Mouse (Mus musculus) adrenal gland, postnatal 14 days (tissue): ENCODE results near the gene Kdm2b. TPM values are rescaled to one million over a fixed set of nuclear protein-coding genes. Genes with fewer than 3 reads are reported as not detected.

Experiments used
- DNase-seq: peaks from one replicate; pipeline ENCODE4 v3.0.0; 2021; ENCODE audit warnings: mixed read lengths
- total RNA-seq: library from RNA; stranded (reverse); gene quantifications from 2 replicates; pipeline ENCODE4 v1.2.3, GENCODE M21; 2021

Gene Kdm2b
- total RNA-seq, 1 experiment from 2014 or later = 20.5 TPM

DNA sequence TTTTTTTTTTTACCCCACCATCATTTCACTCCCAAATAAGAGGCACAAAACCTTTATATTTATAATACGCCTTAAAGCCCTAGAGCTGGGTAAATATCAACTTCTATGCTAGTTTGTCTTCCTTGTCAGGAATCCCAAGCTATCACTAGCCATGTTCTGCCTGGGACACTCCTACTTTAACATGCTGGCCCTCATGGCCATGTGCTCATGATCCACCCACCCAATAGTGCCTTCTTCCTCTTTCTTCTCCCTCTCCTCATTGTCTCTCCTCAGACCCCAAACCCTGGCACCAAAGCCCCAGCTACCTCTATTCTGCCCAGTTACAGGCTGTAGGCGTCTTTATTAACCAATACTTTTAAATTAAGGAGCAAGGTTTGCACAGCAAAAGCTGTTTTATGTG lies 148.5 kb downstream of the Kdm2b start:
- no peak for DNase-seq

DNA sequence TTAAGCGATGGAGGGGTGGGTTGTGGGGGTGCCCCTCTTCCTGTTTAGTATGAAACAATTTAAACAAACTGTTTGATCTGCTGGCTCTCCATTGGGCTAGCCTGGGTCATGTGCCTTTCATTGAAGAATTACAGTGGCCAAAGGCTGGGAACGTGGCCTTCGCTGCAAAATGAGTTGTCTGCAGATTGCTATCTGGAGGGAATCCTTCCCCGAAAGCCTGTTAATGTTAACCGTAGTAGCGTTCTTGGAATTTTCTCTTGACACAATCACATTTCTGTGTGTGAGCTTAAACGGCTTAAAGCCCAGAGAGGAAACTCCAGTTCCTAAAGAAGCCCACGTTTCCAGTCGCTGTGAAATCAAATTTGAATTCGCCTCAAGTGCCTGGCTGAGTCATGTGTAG lies 156.6 kb downstream of the Kdm2b start:
- no peak for DNase-seq

DNA sequence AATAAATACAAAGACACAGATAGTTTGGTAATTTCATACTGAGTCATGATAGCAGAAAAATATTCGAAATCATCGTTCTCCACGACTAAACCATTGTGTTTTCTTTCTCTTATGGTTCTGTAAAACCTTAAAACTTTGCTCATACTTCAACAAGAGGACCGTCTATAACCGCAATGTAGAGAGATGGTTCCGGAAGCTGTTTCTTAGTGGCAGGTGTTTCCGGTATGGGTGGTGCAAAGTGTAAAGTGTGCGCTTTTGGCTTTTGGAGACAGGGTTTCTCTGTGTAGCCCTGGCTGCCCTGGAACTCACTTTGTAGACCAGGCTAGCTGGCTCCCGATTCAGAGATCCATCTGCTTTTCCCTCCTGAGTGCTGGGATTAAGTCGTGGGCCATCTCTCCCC lies 157.1 kb downstream of the Kdm2b start:
- no peak for DNase-seq

DNA sequence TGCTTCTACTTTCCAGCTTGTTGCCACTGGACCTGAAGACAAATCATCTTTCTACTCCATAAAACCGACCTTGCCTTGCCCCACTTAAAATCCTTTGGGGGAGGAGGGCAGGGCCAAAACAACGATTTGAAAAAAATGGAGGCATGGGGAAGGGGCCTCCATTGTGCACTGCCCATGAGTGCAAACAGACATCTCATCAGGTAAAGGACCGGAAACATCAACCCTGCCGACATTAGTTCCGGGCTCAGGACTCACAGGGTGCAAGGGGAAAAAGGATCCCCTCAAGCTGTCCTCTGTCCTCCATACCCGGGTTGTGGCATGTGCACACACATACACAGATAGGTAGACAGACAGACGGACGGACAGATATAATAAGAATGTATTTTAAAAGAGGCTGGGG lies 164.5 kb downstream of the Kdm2b start:
- no peak for DNase-seq

DNA sequence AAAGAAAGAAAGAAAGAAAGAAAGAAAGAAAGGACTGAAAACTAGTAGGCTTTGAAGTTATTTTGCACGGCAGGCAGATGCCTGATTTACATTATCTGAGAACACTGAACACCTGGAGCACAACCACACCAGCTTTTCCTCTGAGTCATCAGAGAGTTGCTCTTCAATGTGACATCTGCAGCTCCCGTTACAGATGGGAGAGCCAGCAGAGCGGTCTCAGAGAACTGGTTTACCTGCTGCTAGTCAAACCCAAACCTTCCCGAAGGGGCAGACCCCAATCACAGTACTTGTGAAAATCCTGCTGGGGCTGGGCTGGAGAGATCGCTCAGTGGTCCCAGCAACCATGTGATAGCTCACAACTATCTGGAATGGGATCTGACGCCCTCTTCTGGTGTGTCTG lies 165.2 kb downstream of the Kdm2b start:
- DNase-seq = no peak

DNA sequence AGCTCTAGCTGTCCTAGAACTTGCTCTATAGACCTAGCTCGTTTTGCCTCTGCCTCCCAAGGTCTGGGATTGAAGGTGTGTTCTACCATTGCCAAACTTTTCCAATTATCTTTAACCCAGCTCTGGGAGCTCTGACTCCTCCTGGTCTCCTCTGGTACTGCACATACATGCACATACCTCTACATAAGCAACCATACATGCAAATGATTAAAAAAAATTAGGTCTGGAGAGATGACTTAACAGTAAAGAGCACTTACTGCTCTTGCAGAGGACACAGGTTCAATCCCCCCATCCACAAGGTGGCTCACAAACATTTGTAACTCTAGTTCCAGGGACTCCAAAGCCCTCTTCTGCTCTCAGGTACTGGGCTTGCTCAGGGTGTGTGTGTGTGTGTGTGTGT lies 165.6 kb downstream of the Kdm2b start:
- DNase-seq = no peak

DNA sequence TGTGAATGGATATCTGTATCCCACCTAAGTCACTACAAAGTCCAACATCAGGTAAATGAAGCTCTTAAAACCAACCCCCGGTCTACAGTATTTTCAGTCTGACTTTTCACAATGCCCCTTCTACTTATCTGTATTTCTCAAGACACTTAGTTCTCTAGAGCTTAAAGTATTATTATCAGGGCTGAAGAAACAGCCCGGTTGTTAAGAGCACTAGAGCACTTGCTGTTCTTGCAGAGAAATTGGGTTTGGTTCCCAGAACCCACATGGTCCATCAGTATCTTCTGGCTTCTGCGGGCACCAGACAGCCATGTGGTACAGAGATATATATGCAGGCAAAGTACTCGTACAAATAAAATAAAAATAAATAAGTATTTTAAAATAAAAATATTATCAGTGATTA lies 167.2 kb downstream of the Kdm2b start:
- DNase-seq = no peak

DNA sequence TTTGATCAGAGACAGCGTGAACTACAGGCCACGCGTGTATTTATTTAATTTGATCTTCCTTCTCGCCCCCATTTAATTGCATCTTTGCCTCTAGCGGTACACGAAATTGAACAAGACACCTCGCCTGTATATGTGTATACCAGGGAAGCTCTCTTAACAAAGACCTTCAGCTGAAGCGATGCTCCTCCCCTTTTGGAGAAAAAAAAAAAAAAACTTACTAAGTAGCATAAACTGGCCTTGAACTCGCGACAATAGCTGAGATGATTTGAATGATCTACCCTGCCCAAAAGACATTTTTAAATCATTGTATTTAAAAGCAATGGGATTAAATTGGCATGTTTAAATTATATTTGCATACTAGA lies 168.1 kb downstream of the Kdm2b start:
- DNase-seq = no peak

DNA sequence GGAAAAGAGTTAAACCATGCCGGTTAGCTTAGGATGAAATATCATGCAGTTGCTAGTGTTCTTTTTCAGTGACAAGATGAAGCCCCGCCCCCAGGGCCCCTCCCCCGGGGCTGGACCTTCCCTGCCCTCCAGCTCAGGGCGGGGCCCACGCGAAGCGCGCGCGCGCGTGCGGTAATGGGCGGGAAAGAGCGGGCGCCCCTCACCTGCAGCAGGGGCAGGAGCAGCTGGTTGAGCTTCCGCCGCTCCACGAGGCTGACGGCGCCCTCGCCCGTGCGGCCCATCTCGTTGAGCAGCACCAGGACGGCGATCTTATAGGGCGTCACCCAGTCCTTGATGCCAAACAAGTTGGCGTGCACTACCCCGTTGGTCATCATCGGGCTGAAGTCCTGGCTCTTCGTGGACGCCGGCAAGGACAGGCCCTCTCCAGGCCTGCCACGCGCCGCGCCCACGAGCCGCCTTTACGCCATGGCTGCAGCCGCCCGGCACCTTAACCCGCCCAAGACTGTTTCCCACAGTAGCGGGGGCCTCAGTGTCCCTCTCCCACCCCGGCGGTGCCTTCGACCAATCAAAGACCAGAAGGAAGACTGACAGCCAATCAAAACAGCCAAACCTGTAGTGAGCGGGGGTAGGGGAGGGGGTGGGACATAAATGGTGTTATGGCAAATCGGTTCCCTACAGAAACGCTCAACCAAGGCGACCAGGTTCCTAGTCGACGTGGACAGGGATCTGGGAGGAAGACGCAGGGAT lies 168.7 kb downstream of the Kdm2b start, which contains the start of gene Anapc5:
Anapc5 (minus strand) TSS at position 563 of the 747 bp plus-strand sequence.
- DNase-seq = peak; percentile 96

Other genes starting within 250 kb of the Kdm2b start
- 21.3 and 30.5 TPM in 2 replicates for gene Camkk2, start 210.4 kb downstream of the Kdm2b start, total RNA-seq
- 173 and 195 TPM in 2 replicates for gene Anapc5, start 168.5 kb downstream of the Kdm2b start, total RNA-seq
- gene Rnf34, start 139.8 kb downstream of the Kdm2b start, total RNA-seq = 21.7 and 27.2 TPM in 2 replicates
- 11.7 and 13.4 TPM in 2 replicates for gene Orai1, start 25.3 kb upstream of the Kdm2b start, total RNA-seq
- not detected in 2 replicates for gene Morn3, start 57.2 kb upstream of the Kdm2b start, total RNA-seq
- 17.7 and 19.2 TPM in 2 replicates for gene Tmem120b, start 78.6 kb upstream of the Kdm2b start, total RNA-seq
- 0.89 and 4.2 TPM in 2 replicates for gene Rhof, start 142.9 kb upstream of the Kdm2b start, total RNA-seq
- 25.5 and 29.7 TPM in 2 replicates for gene Setd1b, start 152.4 kb upstream of the Kdm2b start, total RNA-seq
- gene Psmd9, start 179.6 kb upstream of the Kdm2b start, total RNA-seq = 25.6 and 28.6 TPM in 2 replicates
- 9.9 and 203 TPM in 2 replicates for gene Hpd, start 192.9 kb upstream of the Kdm2b start, total RNA-seq